Mouse (Mus musculus) activated CD4-positive, CD25-positive, alpha-beta regulatory T cell, adult 4 months (primary cell): ENCODE measurements around the gene Nckap5l. TPM values are rescaled to one million over a fixed set of nuclear protein-coding genes. Genes with fewer than 3 reads are reported as not detected.

Experiments
- ATAC-seq: one replicate; pipeline ENCODE4 v1.8.0; 2017
- polyA plus RNA-seq, 2 experiments: library from polyadenylated mRNA; unstranded; fragments of 100-300 nt; shearing (Covaris generic); gene quantifications; one replicate each; pipeline ENCODE4 v1.2.1; 2017

The Nckap5l gene
- polyA plus RNA-seq, 2 experiments from 2014 or later: 0.76 to 1.2 TPM

- no peak for ATAC-seq
Measured at GRCm38 (mm10) chr15:99430394-99430793, 27.2 kb downstream of the Nckap5l start.

GRCm38 (mm10) chr15:99423884-99424283, 33.7 kb downstream of the Nckap5l start:
- ATAC-seq: no peak

DNA sequence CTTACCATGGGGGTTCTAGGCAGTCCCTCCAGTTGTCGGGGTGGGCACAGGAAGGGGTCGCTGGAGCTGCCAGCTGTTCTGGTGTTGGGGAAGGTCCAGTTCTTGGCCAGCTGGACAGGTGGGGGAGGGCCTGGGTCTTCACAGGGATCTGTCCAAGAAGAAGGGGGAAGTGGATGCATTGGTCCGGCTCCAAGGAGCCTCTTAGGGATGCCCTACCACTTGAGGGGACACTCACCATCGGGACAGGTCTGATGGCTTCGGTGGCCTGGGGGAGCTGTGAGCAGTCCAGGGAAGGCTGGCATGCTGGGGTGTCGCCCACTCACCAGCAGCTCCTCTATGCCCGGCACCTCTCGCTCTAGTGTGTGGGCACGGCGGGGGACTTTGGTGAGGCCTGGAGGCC, 34.4 kb downstream of the Nckap5l start:
- ATAC-seq: no peak

GRCm38 (mm10) chr15:99422551-99422950, 35.0 kb downstream of the Nckap5l start:
- no peak for ATAC-seq

DNA sequence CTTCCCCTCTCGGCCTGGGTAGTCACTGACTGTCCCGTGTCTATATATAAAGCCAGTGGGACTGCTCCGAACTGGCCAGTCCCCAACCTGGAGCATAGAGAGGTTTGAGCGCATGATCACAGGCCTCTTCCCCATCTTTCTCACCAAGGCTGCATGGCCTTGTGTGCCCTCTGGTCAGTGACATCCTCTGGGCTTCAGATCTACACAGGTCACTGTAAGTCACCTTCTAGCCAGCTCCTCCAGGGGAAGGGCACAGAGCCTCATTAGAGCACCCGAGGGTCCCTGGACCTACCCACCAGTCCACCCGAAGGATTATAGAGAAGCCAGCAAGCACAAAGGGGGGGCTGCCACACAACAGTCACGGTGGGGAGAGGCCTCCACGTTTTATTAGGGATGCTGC, 35.9 kb downstream of the Nckap5l start:
- no peak for ATAC-seq

GRCm38 (mm10) chr15:99421152-99421551, 36.4 kb downstream of the Nckap5l start:
- no peak for ATAC-seq

DNA sequence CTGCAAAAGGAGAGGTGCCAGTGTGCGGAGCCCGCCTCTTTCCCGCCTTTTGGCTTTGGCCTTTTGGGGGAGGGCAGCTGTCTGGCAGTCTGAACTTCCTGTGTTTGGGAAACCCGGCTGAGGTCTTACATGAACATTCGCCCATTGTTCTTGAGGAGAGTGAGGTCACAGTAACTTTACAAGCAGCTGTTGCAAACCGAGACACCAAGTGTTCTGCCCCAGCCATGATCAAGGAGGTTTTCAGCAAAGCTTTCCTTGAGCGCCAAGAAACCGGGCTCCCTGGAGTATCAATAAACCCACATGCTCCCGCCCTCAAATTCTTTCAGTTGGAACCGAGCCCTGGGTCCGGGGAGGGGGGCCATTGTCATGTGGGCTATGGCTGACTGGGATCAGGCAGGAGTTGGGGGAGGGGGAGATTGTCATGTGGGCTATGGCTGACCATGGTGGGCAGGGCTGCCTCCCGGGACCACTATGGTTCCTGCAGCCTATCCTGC, 37.0 kb downstream of the Nckap5l start:
- ATAC-seq: no peak

GRCm38 (mm10) chr15:99420101-99420500, 37.4 kb downstream of the Nckap5l start:
- no peak for ATAC-seq

DNA sequence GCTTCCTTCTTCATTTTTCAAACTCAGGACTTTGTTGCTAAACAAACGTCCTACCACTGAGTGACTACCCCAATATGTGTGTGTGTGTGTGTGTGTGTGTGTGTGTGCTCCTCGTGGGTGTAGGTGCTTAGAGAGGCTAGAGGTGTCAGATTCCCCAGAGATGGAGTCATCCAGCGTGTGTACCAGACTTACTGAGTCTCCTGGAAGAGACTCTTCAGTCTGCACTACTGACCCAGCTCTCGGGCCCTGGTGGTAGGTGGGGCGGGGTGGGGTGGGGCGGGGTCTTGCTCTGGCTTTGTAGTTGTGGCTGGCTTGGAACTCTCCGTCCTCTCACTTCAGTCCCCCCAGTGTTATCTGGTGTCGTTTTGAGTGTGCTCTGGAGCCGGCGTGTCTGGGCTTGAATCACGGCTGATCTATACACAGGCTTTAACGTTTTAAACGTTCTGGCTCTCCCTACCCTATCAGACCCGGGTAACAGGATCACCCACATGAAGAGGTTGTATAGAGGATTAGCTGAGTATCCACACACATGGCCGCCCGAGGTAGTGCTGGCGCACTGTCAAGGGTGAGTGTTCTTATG, 39.8 kb downstream of the Nckap5l start:
- ATAC-seq: no peak

- ATAC-seq: no peak
Measured at GRCm38 (mm10) chr15:99416957-99417356, 40.6 kb downstream of the Nckap5l start.

- ATAC-seq: peak; percentile 52
Measured at GRCm38 (mm10) chr15:99416348-99416882, 41.1 kb downstream of the Nckap5l start.

- ATAC-seq: no peak
Measured at GRCm38 (mm10) chr15:99415793-99416192, 41.8 kb downstream of the Nckap5l start.

DNA sequence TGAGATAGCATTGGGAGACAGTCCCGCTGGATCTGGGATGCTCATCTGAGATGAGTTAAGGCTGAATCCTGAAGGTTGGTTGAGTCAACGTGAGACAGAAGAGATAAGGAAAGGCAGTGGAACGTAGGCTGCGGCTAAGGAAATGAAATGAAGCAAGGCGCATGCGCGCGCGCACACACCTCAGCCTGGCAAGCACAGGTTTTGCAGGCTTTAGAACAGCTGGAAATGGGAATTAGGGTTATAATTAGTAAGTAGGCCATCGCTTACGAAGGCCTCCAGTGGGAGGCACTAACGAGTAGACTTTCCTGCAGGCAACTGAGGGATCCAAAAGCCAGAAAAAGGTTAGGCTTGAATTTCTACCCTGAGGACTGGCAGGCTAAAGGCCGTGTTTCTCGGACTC, 45.8 kb downstream of the Nckap5l start:
- ATAC-seq: no peak

- no peak for ATAC-seq
Measured at GRCm38 (mm10) chr15:99408845-99409244, 48.7 kb downstream of the Nckap5l start.

DNA sequence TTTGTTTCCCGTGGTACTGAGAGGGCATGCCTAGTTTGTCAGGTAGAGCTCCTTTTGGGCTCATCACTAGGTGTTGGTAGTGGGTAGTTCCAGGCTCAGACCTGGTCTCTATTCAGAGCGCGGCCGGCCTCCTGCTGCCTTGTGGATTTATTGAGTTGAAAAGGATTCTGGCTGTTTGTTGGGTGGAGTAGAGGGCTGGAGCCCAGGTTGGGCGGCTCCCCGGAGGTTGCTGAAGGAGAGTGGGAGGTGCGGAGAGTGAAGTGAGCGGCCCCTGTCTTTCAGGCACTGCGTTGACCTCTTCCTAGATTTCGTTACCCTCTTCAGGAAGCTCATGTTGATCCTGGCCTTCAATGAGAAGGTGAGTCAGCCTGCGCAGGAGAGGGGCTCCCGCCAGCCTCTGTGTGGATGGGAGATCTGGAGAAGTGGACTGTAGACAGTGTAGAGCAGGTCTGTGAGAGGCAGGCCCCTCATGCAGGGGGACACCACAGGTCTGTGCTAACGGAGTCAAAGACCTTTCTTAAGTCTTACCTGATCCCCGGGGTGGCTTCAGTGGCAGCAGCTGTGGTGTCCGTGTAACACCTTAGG, 50.5 kb downstream of the Nckap5l start:
- ATAC-seq: no peak

DNA sequence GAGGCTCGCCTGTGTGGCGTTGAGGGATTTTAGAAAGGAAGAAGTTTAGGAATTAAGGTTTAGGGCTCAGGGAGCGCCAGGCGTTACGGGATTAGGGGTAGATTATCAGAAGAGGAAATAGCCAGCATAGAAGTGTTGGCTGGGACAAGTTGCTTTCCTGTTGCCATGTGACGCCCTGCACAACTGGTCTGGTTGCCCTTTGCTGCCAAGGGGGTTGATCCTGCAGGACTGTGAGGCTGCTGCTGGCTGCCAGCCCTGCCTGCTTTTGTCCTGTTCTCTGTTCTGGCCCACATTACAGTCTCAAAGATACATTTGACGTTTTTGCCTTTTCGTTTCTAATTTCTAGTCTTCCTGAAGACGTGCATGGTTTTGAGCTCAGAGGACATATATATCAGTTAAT, 52.4 kb downstream of the Nckap5l start:
- ATAC-seq: no peak

- ATAC-seq: no peak
Measured at GRCm38 (mm10) chr15:99403159-99403889, 54.2 kb downstream of the Nckap5l start.

DNA sequence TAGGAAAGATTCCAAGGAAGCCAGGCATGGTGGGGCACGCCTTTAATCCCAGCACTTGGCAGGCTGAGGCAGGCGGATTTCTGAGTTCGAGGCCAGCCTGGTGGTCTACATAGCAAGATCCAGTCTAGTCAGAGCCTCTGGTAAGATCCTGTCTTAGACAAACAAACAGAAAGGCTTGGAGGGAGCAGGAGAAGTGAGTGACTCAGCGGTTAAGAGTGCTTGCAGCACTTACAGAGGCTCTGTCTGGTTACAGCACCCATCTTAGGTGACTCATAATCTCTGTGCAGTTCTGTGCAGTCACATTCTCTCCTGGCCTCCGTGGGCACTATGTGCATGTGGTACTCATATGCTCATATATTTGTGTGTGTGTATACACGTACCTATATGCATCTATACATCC, 56.9 kb downstream of the Nckap5l start:
- ATAC-seq: no peak

- no peak for ATAC-seq
Measured at GRCm38 (mm10) chr15:99399503-99400245, 57.9 kb downstream of the Nckap5l start.

GRCm38 (mm10) chr15:99397622-99398021, 59.9 kb downstream of the Nckap5l start:
- no peak for ATAC-seq

- no peak for ATAC-seq
Measured at GRCm38 (mm10) chr15:99396875-99397274, 60.7 kb downstream of the Nckap5l start.

DNA sequence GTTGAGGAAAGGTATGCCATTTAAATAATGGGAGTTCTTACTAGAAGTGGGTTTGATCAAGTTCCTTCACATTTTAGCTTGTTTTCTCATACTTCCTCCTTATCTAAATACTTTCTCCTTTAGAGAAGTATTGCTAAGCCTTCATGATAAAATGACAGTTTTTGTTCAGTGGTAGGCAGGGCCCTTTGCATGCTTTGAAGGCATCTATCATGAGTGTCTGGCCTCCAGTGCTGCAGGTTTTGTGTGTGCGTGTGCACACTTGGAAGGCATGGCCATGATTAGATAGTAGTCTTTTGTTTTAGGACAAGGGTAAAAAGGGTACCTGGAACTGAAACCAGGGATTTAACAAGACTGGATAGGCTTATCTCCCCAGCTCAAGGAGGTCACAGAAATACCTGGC, 61.1 kb downstream of the Nckap5l start:
- no peak for ATAC-seq
